Mouse (Mus musculus) embryonic stem cell, embryonic (primary cell): Measurements from ENCODE around the gene Olig3.

Source experiments
- CTCF ChIA-PET, 4 experiments: fragments of 300-600 bp in 2 of 4; fragments of 350-600 bp in 2 of 4; sonication (Branson Sonifier 250); formaldehyde crosslinking; loops; one replicate each; lab custom pipeline; 2022; ENCODE audit warnings: inconsistent platforms in 2 of 4; lab: Charles Lee
- POLR2A ChIA-PET, 4 experiments: fragments of 300-600 bp in 2 of 4; fragments of 350-600 bp in 2 of 4; sonication (Branson Sonifier 250); formaldehyde crosslinking; loops; one replicate each; lab custom pipeline; 2022; ENCODE audit warnings: antibody characterized with exemption in 4 of 4, inconsistent platforms in 1 of 4; lab: Charles Lee

The Olig3 gene

DNA sequence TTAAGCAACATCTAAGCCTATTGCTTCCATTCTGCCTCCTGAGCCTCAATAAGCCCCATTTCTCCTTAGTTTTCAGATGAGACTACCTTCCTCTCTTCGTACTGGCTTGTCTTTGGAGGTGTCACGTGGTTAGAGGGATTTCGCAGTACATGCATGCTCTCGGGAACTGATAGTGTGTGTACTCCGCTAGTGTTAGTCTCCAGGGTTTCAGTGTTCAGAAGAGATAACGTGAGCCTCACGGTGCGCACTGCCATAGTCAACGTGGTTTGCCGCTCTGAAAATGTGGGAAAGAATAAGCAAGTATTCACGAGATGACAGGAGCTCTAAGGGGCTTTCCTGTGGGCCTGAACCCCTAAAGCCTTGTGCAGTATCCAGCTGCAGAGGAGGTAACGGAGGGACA, 41.1 kb downstream of the Olig3 start:
- CTCF ChIA-PET = no interaction called here
- POLR2A ChIA-PET = interaction anchor here in 2 of 4 experiments (0.6 kb wide), 2 partner anchors 41 to 194 kb away, joined by 3 read pairs; partner anchors contain the start of genes Ifngr1 (in 1 of the 2) and Olig3 (in 1 of the 2)

GRCm38 (mm10) chr10:19401136-19401535, 44.8 kb downstream of the Olig3 start:
- ChIA-PET CTCF (no interaction called here), POLR2A (no interaction called here)

DNA sequence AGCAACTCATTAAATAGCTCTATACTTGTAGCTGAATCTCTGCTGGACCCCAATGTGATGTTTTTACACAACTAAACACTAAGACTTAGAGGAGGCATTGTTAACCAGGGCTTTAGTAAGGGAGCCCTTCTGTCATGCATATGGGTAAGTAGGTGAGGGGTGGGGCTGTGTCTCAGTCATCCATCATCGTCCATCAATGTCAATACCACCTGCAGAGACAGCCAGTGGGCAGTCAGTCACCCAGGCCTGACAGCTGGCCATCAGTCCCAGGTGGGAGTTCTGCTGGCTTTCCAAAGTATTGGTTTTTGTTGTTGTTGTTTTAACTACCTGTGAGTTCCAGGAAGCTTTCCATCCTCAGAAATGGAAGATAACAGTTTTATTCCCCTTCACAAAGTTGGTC, 48.1 kb downstream of the Olig3 start:
- CTCF ChIA-PET = no interaction called here
- POLR2A ChIA-PET = interaction anchor here in 1 of 4 experiments (1.1 kb wide), 1 partner anchor 187 kb away, joined by 3 read pairs; the partner anchor contains the start of gene Ifngr1

GRCm38 (mm10) chr10:19405959-19406358, 49.6 kb downstream of the Olig3 start:
- ChIA-PET CTCF (no interaction called here), POLR2A (no interaction called here)

DNA sequence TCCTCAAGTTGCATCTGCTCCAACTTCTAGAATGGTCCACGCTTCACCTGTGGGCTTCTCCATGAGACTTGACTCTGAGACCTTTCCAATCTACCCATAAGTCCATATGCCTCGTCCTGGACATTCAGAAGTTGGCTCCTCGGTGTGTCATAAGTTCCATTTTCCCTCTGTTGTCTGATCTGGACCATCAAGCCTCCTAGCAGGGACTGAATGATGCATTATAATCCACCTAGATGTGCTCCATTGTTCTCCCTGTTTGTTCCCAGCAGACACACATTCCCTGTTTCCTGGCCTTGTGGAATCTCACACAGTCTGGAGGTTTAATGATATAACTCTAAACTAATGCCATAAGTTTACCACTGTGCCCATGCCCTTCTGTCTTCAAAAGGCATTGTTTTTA, 50.8 kb downstream of the Olig3 start:
- ChIA-PET CTCF (no interaction called here), POLR2A (no interaction called here)
